Mouse (Mus musculus) lung, postnatal 0 days (tissue): ENCODE results near the gene Map3k13.

Experiments
- CTCF ChIP-seq: IDR thresholded peaks from 2 replicates; pipeline ENCODE4 v1.5.1; 2016; ENCODE audit warnings: antibody characterized with exemption, mild to moderate bottlenecking
- EP300 ChIP-seq: IDR thresholded peaks from 2 replicates; pipeline ENCODE4 v1.6.1; 2016; ENCODE audit warnings: antibody characterized with exemption, mild to moderate bottlenecking, control low read depth

- no peak for TF ChIP-seq EP300
- TF ChIP-seq CTCF, result no peak
Observed at GRCm38 (mm10) chr16:21813164-21813834, 19.2 kb downstream of the Map3k13 start.
